Mouse (Mus musculus) ES-Bruce4 (cell line): Measurements from ENCODE around the gene Rad9b. TPM values are rescaled to one million over a fixed set of nuclear protein-coding genes. Genes with fewer than 3 reads are reported as not detected.

Experiments used
- H3K27ac ChIP-seq: 2 replicates; pipeline ENCODE4 v1.5.1; 2012; ENCODE audit warnings: low read length, inconsistent platforms; ENCODE audit not compliant: insufficient read depth
- H3K27me3 ChIP-seq: 2 replicates; pipeline ENCODE4 v1.6.1; 2012; ENCODE audit warnings: mild to moderate bottlenecking, low read length, inconsistent platforms; ENCODE audit not compliant: control insufficient read depth, poor library complexity, insufficient read depth, severe bottlenecking
- H3K36me3 ChIP-seq: 2 replicates; pipeline ENCODE4 v1.6.1; 2012; ENCODE audit warnings: inconsistent platforms, mild to moderate bottlenecking, low read length, moderate library complexity; ENCODE audit not compliant: control insufficient read depth, poor library complexity, insufficient read depth, severe bottlenecking
- H3K4me1 ChIP-seq: one replicate; pipeline ENCODE4 v1.8.1; 2011; ENCODE audit warnings: low read length; ENCODE audit not compliant: control insufficient read depth, insufficient read depth
- H3K4me3 ChIP-seq: 2 replicates; pipeline ENCODE4 v1.5.1; 2011; ENCODE audit warnings: low read depth, mild to moderate bottlenecking, low read length
- H3K9ac ChIP-seq: 2 replicates; pipeline ENCODE4 v1.6.1; 2012; ENCODE audit warnings: low read depth, mild to moderate bottlenecking, inconsistent platforms; ENCODE audit not compliant: poor library complexity, severe bottlenecking
- H3K9me3 ChIP-seq: replicated peaks from 2 replicates; pipeline ENCODE4 v1.6.1; 2012; ENCODE audit warnings: mild to moderate bottlenecking, low read length, inconsistent platforms; ENCODE audit not compliant: control insufficient read depth, poor library complexity, insufficient read depth, severe bottlenecking
- CTCF ChIP-seq: IDR thresholded peaks from one replicate; pipeline ENCODE4 v1.8.1; 2011; ENCODE audit warnings: low read depth, low read length
- EP300 ChIP-seq: IDR thresholded peaks from 2 replicates; pipeline ENCODE4 v1.6.1; 2011; ENCODE audit warnings: low read depth, low read length; ENCODE audit not compliant: insufficient read depth
- POLR2A ChIP-seq: IDR thresholded peaks from one replicate; pipeline ENCODE4 v1.8.1; 2011; ENCODE audit warnings: low read length; ENCODE audit not compliant: insufficient read depth
- polyA plus RNA-seq: library from polyadenylated mRNA; stranded (reverse); fragments of >200 nt; gene quantifications from 2 replicates; pipeline ENCODE4 v1.2.4, GENCODE M21; 2011; ENCODE audit warnings: low read depth; ENCODE audit not compliant: missing spikeins, insufficient read depth, insufficient read length

Rad9b gene
- polyA plus RNA-seq, 1 experiment = 19.7 TPM

DNA sequence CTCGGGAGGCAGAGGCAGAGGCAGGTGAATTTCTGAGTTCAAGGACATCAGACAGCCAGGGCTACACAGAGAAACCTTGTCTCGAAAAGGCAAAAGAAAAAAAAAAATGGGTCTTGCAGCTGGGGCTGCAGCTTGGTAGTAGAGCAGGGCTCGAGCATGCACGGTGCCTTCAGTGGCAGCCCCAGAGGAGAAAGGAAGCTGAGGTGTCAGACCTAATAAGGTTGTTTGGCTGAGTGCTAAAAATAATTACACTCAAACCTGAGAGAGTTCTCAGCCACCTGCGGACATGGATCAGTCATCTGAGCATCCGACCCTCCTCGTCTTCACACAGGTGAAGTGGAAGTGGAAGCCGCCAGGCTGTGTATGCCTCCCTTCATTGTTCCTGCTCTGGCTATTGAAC lies 43.3 kb downstream of the Rad9b start:
- Histone ChIP-seq H3K27ac (no peak overlapping the region), H3K36me3 (no peaks in the 10 kb centered on the region), H3K9ac (no peak overlapping the region), H3K27me3 (no peaks in the 10 kb centered on the region), H3K4me3 (no peak overlapping the region), H3K4me1 (no peaks in the 10 kb centered on the region), H3K9me3 (no peaks in the 10 kb centered on the region)
- TF ChIP-seq CTCF = no peak
- no peak for TF ChIP-seq EP300
- TF ChIP-seq POLR2A = no peak

GRCm38 (mm10) chr5:122306536-122306935 lies 47.5 kb downstream of the Rad9b start:
- no peak overlapping the region for H3K4me3 ChIP-seq
- H3K27ac ChIP-seq = no peak overlapping the region
- no peaks in the 10 kb centered on the region for H3K36me3 ChIP-seq
- no peaks in the 10 kb centered on the region for H3K27me3 ChIP-seq
- H3K9ac ChIP-seq = no peak overlapping the region
- peaks cover 2% of the 10 kb centered on the region for H3K4me1 ChIP-seq
- no peak for TF ChIP-seq POLR2A
- no peak for TF ChIP-seq CTCF
- TF ChIP-seq EP300 = no peak
- H3K9me3 ChIP-seq = no peaks in the 10 kb centered on the region

DNA sequence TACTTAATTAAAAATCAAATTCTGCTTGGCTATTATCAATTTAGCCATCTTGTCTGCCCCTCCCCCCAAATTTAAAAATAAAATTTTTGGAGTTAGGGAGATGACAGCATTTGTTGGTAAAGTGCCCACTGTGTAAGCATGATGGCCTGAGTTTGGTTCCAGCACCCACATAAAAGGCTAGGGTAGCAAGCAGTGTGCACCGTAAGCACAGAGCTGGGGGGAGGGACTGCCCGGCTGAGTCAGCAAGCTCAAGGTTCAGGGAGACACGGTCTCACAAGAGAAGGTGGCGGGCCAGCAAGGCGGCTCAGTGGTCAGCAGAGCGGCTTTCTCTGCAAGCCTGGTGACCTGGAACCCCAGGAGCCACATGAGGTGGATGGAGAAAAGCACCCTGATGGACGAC lies 48.6 kb downstream of the Rad9b start:
- no peaks in the 10 kb centered on the region for H3K9me3 ChIP-seq
- H3K4me3 ChIP-seq = no peak overlapping the region
- no peaks in the 10 kb centered on the region for H3K27me3 ChIP-seq
- H3K36me3 ChIP-seq = no peaks in the 10 kb centered on the region
- H3K27ac ChIP-seq = no peak overlapping the region
- H3K9ac ChIP-seq = no peak overlapping the region
- no peak for TF ChIP-seq EP300
- no peak for TF ChIP-seq CTCF
- TF ChIP-seq POLR2A = no peak
- peaks cover 2% of the 10 kb centered on the region for H3K4me1 ChIP-seq

DNA sequence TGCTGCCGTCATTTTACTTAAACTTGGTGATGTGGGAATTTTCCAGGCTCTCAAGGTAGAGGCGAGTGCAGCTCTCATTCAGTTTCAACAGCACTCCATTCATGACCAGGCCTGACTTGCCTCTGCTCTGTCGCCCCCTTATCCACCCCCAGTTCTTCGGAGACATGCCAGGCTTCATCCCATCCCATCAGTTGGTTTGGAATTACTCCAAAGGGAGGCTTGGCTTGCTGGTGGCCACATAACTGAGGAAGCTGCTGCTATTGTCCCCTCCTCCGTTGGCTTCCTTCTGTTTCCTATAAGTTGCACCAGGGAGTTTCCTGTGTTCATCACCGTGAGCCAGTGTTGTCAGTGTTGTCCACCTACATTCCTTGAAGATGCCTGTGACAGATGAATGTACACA lies 49.5 kb downstream of the Rad9b start:
- Histone ChIP-seq H3K36me3 (no peaks in the 10 kb centered on the region), H3K4me3 (no peak overlapping the region), H3K27me3 (no peaks in the 10 kb centered on the region), H3K27ac (no peak overlapping the region), H3K9me3 (no peaks in the 10 kb centered on the region), H3K9ac (no peak overlapping the region), H3K4me1 (peaks cover 2% of the 10 kb centered on the region)
- TF ChIP-seq CTCF (no peak), EP300 (no peak), POLR2A (no peak)

- H3K9me3 ChIP-seq = no peaks in the 10 kb centered on the region
- no peaks in the 10 kb centered on the region for H3K27me3 ChIP-seq
- no peak overlapping the region for H3K9ac ChIP-seq
- TF ChIP-seq POLR2A (no peak), CTCF (no peak), EP300 (no peak)
- H3K4me1 ChIP-seq = peaks cover 2% of the 10 kb centered on the region
- H3K4me3 ChIP-seq = no peak overlapping the region
- H3K27ac ChIP-seq = no peak overlapping the region
- H3K36me3 ChIP-seq = no peaks in the 10 kb centered on the region
Measured at GRCm38 (mm10) chr5:122303937-122304336, 50.1 kb downstream of the Rad9b start.

- Histone ChIP-seq H3K27ac (no peak overlapping the region), H3K36me3 (no peaks in the 10 kb centered on the region), H3K9me3 (no peaks in the 10 kb centered on the region), H3K27me3 (no peaks in the 10 kb centered on the region), H3K9ac (no peak overlapping the region), H3K4me3 (no peak overlapping the region), H3K4me1 (peaks cover 2% of the 10 kb centered on the region)
- TF ChIP-seq EP300 = no peak
- no peak for TF ChIP-seq POLR2A
- no peak for TF ChIP-seq CTCF
Measured at GRCm38 (mm10) chr5:122302810-122303745, 51.0 kb downstream of the Rad9b start.
